Mouse (Mus musculus) monocyte, adult 5-6 weeks (primary cell): ENCODE measurements around the gene Nacc1. TPM values are rescaled to one million over a fixed set of nuclear protein-coding genes. Genes with fewer than 3 reads are reported as not detected.

Source experiments
- ATAC-seq: fragments of 153-309, 156-312 bp; replicated peaks from 2 replicates; pipeline ENCODE4 v1.8.0; 2017; ENCODE audit warnings: mild to moderate bottlenecking; ENCODE audit not compliant: low TSS enrichment, insufficient number of reproducible peaks, severe bottlenecking, poor library complexity, low FRiP score
- total RNA-seq: library from RNA; stranded (forward); fragments of 200-1000, 200-491, 200-594 nt; gene quantifications from 3 replicates; pipeline ENCODE4 v1.2.3, GENCODE M21; 2017

The Nacc1 gene
- total RNA-seq, 1 experiment from 2014 or later, result 29.0 TPM

- no peak for ATAC-seq
Observed at GRCm38 (mm10) chr8:84718476-84718875, 30.8 kb upstream of the Nacc1 start.

GRCm38 (mm10) chr8:84716790-84717189 is 29.1 kb upstream of the Nacc1 start:
- ATAC-seq, result no peak

- no peak for ATAC-seq
Observed at GRCm38 (mm10) chr8:84715893-84716468, 28.3 kb upstream of the Nacc1 start.

GRCm38 (mm10) chr8:84714161-84714560 is 26.5 kb upstream of the Nacc1 start:
- ATAC-seq, result no peak

GRCm38 (mm10) chr8:84713381-84713780 is 25.7 kb upstream of the Nacc1 start:
- no peak for ATAC-seq

- no peak for ATAC-seq
Observed at GRCm38 (mm10) chr8:84712759-84713120, 25.1 kb upstream of the Nacc1 start.

- ATAC-seq, result no peak
Observed at GRCm38 (mm10) chr8:84711933-84712758, 24.5 kb upstream of the Nacc1 start.

GRCm38 (mm10) chr8:84711312-84711711 is 23.6 kb upstream of the Nacc1 start:
- ATAC-seq, result no peak

- ATAC-seq, result no peak
Observed at GRCm38 (mm10) chr8:84709931-84710330, 22.3 kb upstream of the Nacc1 start.

GRCm38 (mm10) chr8:84708774-84709475 is 21.3 kb upstream of the Nacc1 start:
- peak; percentile 54 for ATAC-seq

- ATAC-seq, result no peak
Observed at GRCm38 (mm10) chr8:84708071-84708541, 20.4 kb upstream of the Nacc1 start.

- ATAC-seq, result peak; percentile 10
Observed at GRCm38 (mm10) chr8:84707267-84707883, 19.7 kb upstream of the Nacc1 start.

GRCm38 (mm10) chr8:84706610-84707266 is 19.1 kb upstream of the Nacc1 start:
- ATAC-seq, result 0 out of 2 replicates have a peak, but pooled peaks have one; percentile 2

GRCm38 (mm10) chr8:84705960-84706359 is 18.3 kb upstream of the Nacc1 start:
- no peak for ATAC-seq

- ATAC-seq, result no peak
Observed at GRCm38 (mm10) chr8:84704867-84705831, 17.5 kb upstream of the Nacc1 start.

GRCm38 (mm10) chr8:84704356-84704755 is 16.7 kb upstream of the Nacc1 start:
- ATAC-seq, result no peak

GRCm38 (mm10) chr8:84703466-84704249 is 16.0 kb upstream of the Nacc1 start:
- ATAC-seq, result 0 out of 2 replicates have a peak, but pooled peaks have one; percentile 1
